Mouse (Mus musculus): Measurements from ENCODE around the gene Supv3l1.
A peak's percentile ranks its signal among the peaks of the same experiment; 100 is the strongest.

The Supv3l1 gene

DNA sequence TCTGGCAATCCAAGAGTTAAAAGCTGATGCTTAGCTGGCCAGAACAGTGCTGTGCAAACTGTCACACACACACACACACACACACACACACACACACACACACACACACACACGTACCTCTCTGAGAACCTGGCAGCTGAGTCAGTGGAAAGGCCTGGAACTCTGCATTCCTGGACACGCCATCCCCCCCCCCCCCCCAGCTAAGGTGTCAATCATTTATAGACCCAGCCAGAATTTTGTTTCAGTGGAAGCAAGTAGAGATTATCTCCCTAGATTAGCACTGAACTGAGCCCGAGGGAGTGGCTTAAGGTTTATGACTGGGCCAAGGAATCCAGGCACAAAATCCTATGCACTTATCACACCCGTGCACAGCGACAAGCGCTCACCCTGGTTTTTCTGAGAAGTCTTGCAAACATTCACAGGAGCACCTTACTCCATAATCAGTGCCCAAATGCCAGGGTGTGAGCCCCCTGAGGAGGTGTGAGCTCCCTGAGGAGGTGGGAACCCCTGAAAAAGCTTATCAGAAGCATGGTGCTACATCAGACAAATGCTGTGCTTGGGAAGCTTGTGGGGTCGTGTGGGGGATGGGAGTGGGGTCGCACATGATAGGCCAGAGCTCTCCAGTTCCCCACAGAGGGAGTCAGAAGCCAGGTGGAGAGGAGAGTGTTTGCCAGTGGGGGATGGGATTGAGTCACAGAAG lies 36.5 kb downstream of the Supv3l1 start:
- peak; percentile 54 to 61 for DNase-seq

DNA sequence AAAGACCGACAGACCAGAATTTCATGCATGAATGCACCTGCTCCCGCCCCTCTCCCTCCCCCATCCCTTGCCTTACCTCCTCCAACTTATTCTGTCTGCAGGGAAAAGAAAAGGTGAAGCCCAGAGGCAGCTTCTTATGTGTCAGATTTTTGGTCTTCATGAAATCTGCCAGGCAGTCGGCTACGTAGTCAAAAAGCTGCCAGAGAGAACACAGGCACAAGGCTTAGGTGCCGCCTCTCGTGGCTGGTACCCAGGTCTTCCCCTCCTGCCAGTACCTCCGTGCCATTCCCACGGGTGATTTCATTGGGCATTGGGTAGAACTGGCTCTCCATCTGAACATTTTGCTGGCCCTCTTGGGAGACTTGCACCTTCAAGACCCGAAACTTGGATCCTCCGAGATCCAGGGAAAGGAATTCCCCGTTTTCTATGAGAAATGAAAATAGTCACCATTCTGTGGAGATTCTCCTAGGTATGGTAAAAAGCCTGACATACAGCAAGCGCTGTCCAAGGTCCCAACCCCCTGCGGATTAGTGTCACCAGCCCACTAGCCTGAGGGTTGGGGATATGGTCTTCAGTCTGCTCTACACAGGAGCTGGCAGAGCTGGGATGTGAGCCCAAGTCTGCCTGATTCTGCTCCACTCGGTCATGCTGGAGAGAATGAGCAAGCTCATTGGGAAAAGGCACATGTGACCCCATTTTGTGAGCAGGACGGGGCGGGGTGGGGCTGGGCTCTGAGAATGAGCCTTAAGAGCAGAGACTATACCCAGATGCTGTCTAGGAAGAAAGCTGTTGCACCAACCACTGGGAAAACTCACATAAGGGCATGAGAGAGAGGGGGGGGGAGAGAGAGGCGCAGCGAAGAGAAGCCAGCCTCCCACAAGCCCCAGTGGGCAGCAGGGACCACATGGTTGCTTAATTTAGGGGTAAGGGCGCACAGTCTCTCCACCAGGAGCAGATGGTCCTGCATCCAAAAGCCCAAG lies 37.8 kb downstream of the Supv3l1 start:
- DNase-seq = no peak

DNA sequence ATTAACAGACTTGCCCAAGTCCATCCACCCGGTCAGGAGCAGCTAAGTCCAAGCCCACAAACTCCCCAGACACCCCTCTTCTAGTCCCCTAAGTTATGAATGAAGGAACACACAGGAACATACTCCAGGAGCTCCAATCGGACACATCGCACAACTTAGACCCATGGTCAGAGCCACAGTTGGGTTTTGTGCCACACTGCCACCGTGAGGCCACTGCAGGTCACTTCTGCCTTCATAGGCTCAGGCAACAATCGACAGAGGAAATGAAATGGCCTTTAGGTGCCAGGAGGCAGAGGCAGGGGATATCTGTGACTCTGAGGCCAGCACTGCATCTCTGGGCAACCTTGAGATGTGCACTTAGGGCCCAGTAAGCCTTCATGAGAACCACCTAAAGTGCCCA lies 38.6 kb downstream of the Supv3l1 start:
- peak; percentile 63 to 84 for DNase-seq

DNA sequence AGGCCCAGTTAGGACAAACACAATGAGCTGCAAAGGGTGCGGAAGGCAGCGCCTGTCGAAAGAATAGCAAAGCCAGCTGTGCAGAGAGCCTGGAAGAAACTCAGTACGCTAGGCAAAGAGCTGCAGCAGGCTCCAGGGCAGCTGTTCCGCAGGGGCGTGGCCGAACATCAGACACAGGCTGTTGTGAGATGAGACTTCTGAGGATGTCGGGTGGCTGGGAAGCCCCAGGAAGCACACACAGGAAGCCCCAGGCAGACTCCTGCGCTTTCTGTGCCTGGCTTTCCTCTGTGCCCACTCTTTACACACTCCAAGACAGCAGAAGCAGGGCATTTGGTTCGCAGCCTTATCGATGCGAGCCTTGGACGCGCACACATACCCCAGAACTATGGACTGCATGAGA lies 44.6 kb downstream of the Supv3l1 start:
- peak in 1 of 2 experiments; percentile 11 for DNase-seq

DNA sequence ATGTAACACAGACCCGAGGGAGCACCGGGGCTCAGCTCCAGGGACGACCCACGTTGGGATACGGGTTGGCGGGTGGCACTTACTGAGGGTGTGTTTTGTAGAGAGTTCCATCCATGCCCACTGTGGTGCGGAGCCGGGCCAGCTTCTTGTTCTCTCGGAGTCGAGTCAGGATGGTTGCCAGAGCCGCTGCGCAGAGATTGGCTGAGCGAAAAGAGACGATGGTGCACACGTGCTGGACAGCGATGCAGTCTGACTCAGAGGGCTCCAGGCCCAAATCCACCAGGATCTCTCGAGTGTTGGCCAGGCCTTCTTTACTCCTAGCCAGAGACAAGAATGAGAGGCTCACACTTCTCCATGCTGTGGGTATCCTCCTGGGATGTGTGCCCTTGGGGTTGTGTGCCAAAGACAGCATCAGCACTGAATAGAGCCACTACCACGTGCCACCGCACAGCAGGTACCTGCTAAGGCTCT lies 47.9 kb downstream of the Supv3l1 start:
- DNase-seq = no peak

DNA sequence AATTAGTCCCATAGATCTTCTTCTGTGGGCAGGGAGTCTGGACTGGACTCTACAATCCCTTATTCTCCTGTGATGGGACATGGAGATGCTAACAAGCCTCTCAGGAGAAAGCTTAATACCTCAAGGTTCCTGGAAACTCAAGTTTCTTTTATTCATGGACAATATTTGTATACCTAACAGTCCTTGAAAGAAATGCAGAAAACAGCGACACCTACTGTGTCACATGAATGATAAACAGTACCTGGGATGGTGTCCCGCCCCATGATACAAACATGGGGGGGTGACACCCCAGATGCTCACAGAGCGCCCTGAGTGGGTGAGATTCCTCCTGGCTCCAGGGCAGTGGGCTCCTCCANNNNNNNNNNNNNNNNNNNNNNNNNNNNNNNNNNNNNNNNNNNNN lies 66.5 kb downstream of the Supv3l1 start:
- DNase-seq = no peak

DNA sequence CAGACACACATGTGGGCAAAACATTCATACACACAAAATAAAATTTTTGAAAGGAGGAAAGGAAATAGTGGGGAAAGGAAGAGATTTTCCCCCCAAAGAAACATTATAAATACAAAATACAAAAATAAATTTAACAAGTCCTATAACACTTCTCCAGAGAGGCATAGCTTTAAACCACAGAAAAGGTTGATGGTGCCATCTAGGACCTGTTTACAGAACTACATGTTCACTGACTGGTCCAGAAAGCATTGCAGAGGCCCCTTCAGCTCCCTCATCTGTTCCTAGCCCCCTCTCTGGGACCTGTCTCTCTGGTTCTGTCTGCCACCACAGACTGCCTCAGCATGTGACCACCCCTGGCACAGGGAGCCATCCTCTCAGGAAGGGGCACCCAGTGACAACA lies 68.6 kb downstream of the Supv3l1 start:
- DNase-seq = peak in 1 of 2 experiments; percentile 19

DNA sequence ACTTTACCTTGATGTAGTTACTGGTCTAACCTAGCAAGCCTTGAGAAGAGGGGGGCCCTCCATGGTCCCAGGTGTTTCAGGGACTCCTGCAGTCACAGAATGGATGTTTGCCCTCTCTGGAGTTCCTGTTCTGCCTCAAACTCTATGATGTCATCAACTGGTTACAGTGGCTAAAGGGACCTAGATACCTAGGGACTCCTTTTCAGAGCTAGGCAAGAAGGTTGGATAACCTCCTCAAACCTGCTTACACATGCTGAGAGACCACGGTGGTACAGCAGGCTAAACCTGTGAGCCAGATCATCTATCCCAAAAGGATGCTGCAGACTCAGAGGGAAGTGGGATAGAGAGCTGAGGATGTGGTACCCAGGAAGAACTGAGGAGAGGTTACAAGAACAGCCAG lies 69.7 kb downstream of the Supv3l1 start, which contains the start of gene Hk1:
Gene Hk1, minus strand, starts transcription at position 101 of the 400 bp plus-strand sequence.
- DNase-seq = no peak
